Mouse (Mus musculus): ENCODE results near the gene Cavin1. TPM values are rescaled to one million over a fixed set of nuclear protein-coding genes. Genes with fewer than 3 reads are reported as not detected.
A peak's percentile ranks its signal among the peaks of the same experiment; 100 is the strongest.

Gene Cavin1
- polyA plus RNA-seq, 1 experiment from 2014 or later = 692 TPM

DNA sequence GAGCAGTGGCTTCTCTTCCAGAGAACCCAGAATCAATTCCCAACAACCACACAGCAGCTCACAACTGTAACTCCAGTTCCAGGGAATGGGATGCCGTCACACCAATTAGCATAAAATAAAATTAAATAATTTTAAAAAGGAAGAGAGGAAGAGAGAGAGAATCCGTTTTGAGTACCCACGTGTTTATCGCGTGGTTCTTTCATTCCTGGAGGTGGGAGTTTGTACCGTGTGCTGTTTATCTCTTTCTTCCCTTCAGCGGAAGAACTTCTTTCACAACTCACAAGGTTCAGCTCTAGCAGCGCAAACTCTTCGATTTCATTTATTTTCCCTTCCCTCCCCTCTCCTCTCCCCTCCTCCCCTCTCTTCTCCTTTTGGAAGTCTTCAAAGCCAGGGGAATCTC is 23.5 kb upstream of the Cavin1 start:
- Histone ChIP-seq H3K9ac (replicated peaks; ENCODE audit: low read depth) (no peak overlapping the region), H3K4me3 (ENCODE audit: low read depth, low read length) (no peak overlapping the region), H3K4me1 (ENCODE audit: insufficient read depth, low read depth, low read length) (no peaks in the 10 kb centered on the region), H3K27me3 (replicated peaks; ENCODE audit: insufficient read depth, low read length) (no peaks in the 10 kb centered on the region), H3K4me2 (replicated peaks; ENCODE audit: low read depth, low read length) (0 out of 2 replicates have a peak overlapping the region, but pooled peaks have one; percentile 3), H3K9me3 (ENCODE audit: low read length) (no peaks in the 10 kb centered on the region), H3K27ac (ENCODE audit: low read length) (no peak overlapping the region), H3K36me3 (ENCODE audit: insufficient read depth, low read length) (no peaks in the 10 kb centered on the region)
- WGBS = 38% methylated on average over 9 of the region's 9 CpGs
- DNase-seq (ENCODE audit: low spot score) = peak; percentile 15
- no peak for TF ChIP-seq CTCF (IDR thresholded peaks at IDR 0.05)
- TF ChIP-seq EP300 (IDR thresholded peaks at IDR 0.05) = no peak
- ATAC-seq = no peak

DNA sequence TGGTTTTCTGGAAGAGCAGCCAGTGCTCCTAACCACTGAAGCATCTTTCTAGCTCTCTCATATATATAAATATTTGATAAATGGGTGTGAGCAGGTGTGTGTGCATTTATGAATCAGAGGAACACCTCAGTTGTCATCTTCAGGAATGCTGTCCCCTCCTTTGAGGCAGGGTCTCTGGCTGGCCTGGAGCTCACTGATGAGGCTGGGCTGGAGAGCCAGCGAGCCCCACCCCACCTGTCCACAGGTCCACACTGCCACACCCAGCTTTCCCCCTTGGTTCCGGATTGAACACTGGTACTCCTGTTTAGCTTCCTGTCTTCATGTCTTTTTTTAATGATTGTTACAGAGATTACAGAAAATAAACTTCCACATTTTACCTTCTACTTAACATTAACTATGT is 22.8 kb upstream of the Cavin1 start:
- TF ChIP-seq EP300 (IDR thresholded peaks at IDR 0.05) (no peak), CTCF (IDR thresholded peaks at IDR 0.05) (no peak)
- Histone ChIP-seq H3K9ac (replicated peaks; ENCODE audit: low read depth) (no peak overlapping the region), H3K36me3 (ENCODE audit: insufficient read depth, low read length) (no peaks in the 10 kb centered on the region), H3K4me3 (ENCODE audit: low read depth, low read length) (no peak overlapping the region), H3K9me3 (ENCODE audit: low read length) (no peaks in the 10 kb centered on the region), H3K27me3 (replicated peaks; ENCODE audit: insufficient read depth, low read length) (no peaks in the 10 kb centered on the region), H3K27ac (ENCODE audit: low read length) (no peak overlapping the region), H3K4me1 (ENCODE audit: insufficient read depth, low read depth, low read length) (no peaks in the 10 kb centered on the region), H3K4me2 (replicated peaks; ENCODE audit: low read depth, low read length) (no peak overlapping the region)
- WGBS = 68% methylated on average over 2 of the region's 2 CpGs
- no peak for DNase-seq (ENCODE audit: low spot score)
- no peak for ATAC-seq

DNA sequence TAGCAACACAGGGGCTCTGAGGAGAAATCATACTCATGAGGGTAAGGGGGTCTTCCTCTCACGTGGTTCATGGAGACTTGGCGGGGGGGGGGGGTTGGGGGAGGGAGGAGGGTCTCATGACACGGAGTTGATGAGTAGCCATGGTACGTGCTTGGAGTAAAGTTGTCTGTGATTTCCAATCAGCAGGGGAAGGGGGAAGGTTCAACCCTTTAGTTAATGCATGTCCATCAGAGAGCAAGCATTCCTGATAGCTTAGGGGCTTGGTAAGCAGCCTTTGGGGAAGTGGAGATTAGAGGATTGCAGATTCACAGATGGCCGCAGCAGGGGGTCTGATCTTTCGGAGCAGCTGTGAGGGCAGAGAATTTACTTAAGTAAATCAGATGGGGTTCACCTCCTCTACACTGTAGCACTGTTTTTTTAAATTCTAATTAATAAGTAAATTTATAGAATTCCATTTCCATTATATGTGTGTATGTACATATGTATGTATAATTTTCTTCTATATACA is 20.4 kb upstream of the Cavin1 start:
- no peaks in the 10 kb centered on the region for H3K4me1 ChIP-seq (ENCODE audit: insufficient read depth, low read depth, low read length)
- no peak overlapping the region for H3K9ac ChIP-seq (replicated peaks; ENCODE audit: low read depth)
- no peak overlapping the region for H3K4me2 ChIP-seq (replicated peaks; ENCODE audit: low read depth, low read length)
- DNase-seq (ENCODE audit: low spot score) (no peak), ATAC-seq (no peak)
- no peaks in the 10 kb centered on the region for H3K27me3 ChIP-seq (replicated peaks; ENCODE audit: insufficient read depth, low read length)
- TF ChIP-seq CTCF (IDR thresholded peaks at IDR 0.05) (no peak), EP300 (IDR thresholded peaks at IDR 0.05) (no peak)
- H3K27ac ChIP-seq (ENCODE audit: low read length) = no peak overlapping the region
- H3K9me3 ChIP-seq (ENCODE audit: low read length) = no peaks in the 10 kb centered on the region
- H3K4me3 ChIP-seq (ENCODE audit: low read depth, low read length) = no peak overlapping the region
- WGBS = 35% methylated on average over 6 of the region's 6 CpGs
- no peaks in the 10 kb centered on the region for H3K36me3 ChIP-seq (ENCODE audit: insufficient read depth, low read length)

DNA sequence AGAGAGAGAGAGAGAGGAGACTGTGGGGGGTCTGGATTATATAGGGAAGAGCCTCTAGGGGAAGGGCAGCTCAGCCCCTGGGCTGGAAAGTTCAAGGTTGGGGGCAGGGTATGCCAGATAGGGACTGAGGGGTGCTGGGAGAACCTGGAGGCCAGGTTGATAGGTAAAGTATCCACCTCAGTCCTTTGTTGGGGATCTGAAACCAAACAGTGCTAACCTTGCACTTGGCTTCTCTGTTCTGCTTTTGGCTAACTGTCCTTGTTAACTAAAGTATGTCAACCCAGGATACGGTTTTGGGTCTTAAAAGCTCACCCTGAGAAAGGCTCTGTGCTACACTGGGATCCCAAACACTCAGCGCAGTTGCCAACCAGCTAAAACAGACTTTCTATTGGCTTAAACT is 19.0 kb upstream of the Cavin1 start:
- Histone ChIP-seq H3K9me3 (ENCODE audit: low read length) (no peaks in the 10 kb centered on the region), H3K9ac (replicated peaks; ENCODE audit: low read depth) (no peak overlapping the region), H3K4me2 (replicated peaks; ENCODE audit: low read depth, low read length) (no peak overlapping the region), H3K27me3 (replicated peaks; ENCODE audit: insufficient read depth, low read length) (no peaks in the 10 kb centered on the region), H3K4me3 (ENCODE audit: low read depth, low read length) (no peak overlapping the region), H3K4me1 (ENCODE audit: insufficient read depth, low read depth, low read length) (no peaks in the 10 kb centered on the region), H3K36me3 (ENCODE audit: insufficient read depth, low read length) (no peaks in the 10 kb centered on the region), H3K27ac (ENCODE audit: low read length) (no peak overlapping the region)
- TF ChIP-seq EP300 (IDR thresholded peaks at IDR 0.05) = no peak
- TF ChIP-seq CTCF (IDR thresholded peaks at IDR 0.05) = no peak
- ATAC-seq (no peak), DNase-seq (ENCODE audit: low spot score) (no peak)
- WGBS = 68% methylated on average over 2 of the region's 2 CpGs

DNA sequence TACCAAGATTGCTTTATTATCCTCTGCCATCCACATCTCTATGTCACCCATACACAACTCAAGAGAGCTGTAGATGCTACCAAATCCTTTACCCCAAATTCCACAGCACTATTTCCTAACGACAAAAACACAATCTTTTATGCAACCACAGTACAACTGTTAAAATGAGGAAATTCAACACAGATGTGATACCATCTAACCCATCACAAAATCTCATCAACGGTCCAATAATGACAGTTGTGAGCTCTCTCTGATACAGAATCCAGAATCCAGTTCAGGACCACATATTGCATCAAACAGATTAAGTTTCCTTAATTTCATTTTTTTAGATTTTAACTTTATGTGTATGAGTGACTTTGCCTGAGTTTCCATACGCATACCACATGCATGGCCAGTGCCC is 18.0 kb upstream of the Cavin1 start:
- Histone ChIP-seq H3K4me2 (replicated peaks; ENCODE audit: low read depth, low read length) (no peak overlapping the region), H3K4me3 (ENCODE audit: low read depth, low read length) (no peak overlapping the region), H3K27ac (ENCODE audit: low read length) (no peak overlapping the region), H3K36me3 (ENCODE audit: insufficient read depth, low read length) (no peaks in the 10 kb centered on the region), H3K9ac (replicated peaks; ENCODE audit: low read depth) (no peak overlapping the region), H3K27me3 (replicated peaks; ENCODE audit: insufficient read depth, low read length) (no peaks in the 10 kb centered on the region), H3K4me1 (ENCODE audit: insufficient read depth, low read depth, low read length) (no peaks in the 10 kb centered on the region), H3K9me3 (ENCODE audit: low read length) (no peaks in the 10 kb centered on the region)
- 77% methylated on average over 3 of the region's 3 CpGs for WGBS
- ATAC-seq (no peak), DNase-seq (ENCODE audit: low spot score) (no peak)
- TF ChIP-seq EP300 (IDR thresholded peaks at IDR 0.05) (no peak), CTCF (IDR thresholded peaks at IDR 0.05) (no peak)

- no peaks in the 10 kb centered on the region for H3K36me3 ChIP-seq (ENCODE audit: insufficient read depth, low read length)
- ATAC-seq (no peak), DNase-seq (ENCODE audit: low spot score) (no peak)
- H3K4me1 ChIP-seq (ENCODE audit: insufficient read depth, low read depth, low read length) = peaks cover 3% of the 10 kb centered on the region
- H3K9ac ChIP-seq (replicated peaks; ENCODE audit: low read depth) = no peak overlapping the region
- no peak for TF ChIP-seq EP300 (IDR thresholded peaks at IDR 0.05)
- TF ChIP-seq CTCF (IDR thresholded peaks at IDR 0.05) = peak; percentile 62
- no peaks in the 10 kb centered on the region for H3K27me3 ChIP-seq (replicated peaks; ENCODE audit: insufficient read depth, low read length)
- WGBS = 54% methylated on average over 3 of the region's 3 CpGs
- no peaks in the 10 kb centered on the region for H3K9me3 ChIP-seq (ENCODE audit: low read length)
- no peak overlapping the region for H3K4me2 ChIP-seq (replicated peaks; ENCODE audit: low read depth, low read length)
- H3K4me3 ChIP-seq (ENCODE audit: low read depth, low read length) = no peak overlapping the region
- no peak overlapping the region for H3K27ac ChIP-seq (ENCODE audit: low read length)
Observed at GRCm38 (mm10) chr11:100985607-100986006, 14.9 kb upstream of the Cavin1 start.

- no peak overlapping the region for H3K4me3 ChIP-seq (ENCODE audit: low read depth, low read length)
- no peaks in the 10 kb centered on the region for H3K36me3 ChIP-seq (ENCODE audit: insufficient read depth, low read length)
- ATAC-seq (no peak), DNase-seq (ENCODE audit: low spot score) (no peak)
- no peaks in the 10 kb centered on the region for H3K9me3 ChIP-seq (ENCODE audit: low read length)
- H3K4me2 ChIP-seq (replicated peaks; ENCODE audit: low read depth, low read length) = no peak overlapping the region
- no peaks in the 10 kb centered on the region for H3K27me3 ChIP-seq (replicated peaks; ENCODE audit: insufficient read depth, low read length)
- H3K27ac ChIP-seq (ENCODE audit: low read length) = no peak overlapping the region
- 45% methylated on average over 7 of the region's 7 CpGs for WGBS
- no peak for TF ChIP-seq CTCF (IDR thresholded peaks at IDR 0.05)
- no peak for TF ChIP-seq EP300 (IDR thresholded peaks at IDR 0.05)
- no peak overlapping the region for H3K9ac ChIP-seq (replicated peaks; ENCODE audit: low read depth)
- peaks cover 6% of the 10 kb centered on the region for H3K4me1 ChIP-seq (ENCODE audit: insufficient read depth, low read depth, low read length)
Observed at GRCm38 (mm10) chr11:100983778-100984131, 13.1 kb upstream of the Cavin1 start.
